Mouse (Mus musculus) lung, postnatal 0 days (tissue): ENCODE measurements at regions not wholly inside any gene's neighbourhood (a gene's known extent, or its start where the extent isn't known, plus 50 kb on each side); places are given as distances from the start of the nearest gene placed in this dataset.

Source experiments
- CTCF ChIP-seq: IDR thresholded peaks from 2 replicates; pipeline ENCODE4 v1.5.1; 2016; ENCODE audit warnings: antibody characterized with exemption, mild to moderate bottlenecking
- EP300 ChIP-seq: IDR thresholded peaks from 2 replicates; pipeline ENCODE4 v1.6.1; 2016; ENCODE audit warnings: antibody characterized with exemption, mild to moderate bottlenecking, control low read depth

DNA sequence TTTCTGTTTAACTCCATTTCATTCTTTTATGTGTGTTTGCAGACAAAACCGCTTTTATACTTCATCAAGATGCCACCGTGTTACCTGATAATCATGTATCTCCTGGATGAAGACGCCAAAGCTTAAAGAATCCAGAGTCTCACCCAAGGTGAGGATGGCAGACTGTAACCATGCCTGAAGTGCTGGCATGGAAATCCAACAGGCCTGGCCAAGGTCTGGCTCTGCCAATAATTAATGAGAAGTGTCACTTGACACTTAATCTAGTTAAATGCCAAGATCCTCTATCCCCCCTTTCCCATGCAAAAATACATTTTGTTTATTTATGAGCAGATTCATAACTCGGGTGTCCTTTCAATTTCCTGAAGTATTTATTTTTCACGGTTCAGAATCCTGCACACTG, 71.2 kb upstream of the Helt start:
- TF ChIP-seq CTCF: no peak
- TF ChIP-seq EP300: no peak
